Mouse (Mus musculus): Measurements from ENCODE around the gene Rps6ka4. TPM values are rescaled to one million over a fixed set of nuclear protein-coding genes. Genes with fewer than 3 reads are reported as not detected.
A peak's percentile ranks its signal among the peaks of the same experiment; 100 is the strongest.

Rps6ka4 gene
- polyA plus RNA-seq, 1 experiment from 2014 or later = 39.1 TPM

DNA sequence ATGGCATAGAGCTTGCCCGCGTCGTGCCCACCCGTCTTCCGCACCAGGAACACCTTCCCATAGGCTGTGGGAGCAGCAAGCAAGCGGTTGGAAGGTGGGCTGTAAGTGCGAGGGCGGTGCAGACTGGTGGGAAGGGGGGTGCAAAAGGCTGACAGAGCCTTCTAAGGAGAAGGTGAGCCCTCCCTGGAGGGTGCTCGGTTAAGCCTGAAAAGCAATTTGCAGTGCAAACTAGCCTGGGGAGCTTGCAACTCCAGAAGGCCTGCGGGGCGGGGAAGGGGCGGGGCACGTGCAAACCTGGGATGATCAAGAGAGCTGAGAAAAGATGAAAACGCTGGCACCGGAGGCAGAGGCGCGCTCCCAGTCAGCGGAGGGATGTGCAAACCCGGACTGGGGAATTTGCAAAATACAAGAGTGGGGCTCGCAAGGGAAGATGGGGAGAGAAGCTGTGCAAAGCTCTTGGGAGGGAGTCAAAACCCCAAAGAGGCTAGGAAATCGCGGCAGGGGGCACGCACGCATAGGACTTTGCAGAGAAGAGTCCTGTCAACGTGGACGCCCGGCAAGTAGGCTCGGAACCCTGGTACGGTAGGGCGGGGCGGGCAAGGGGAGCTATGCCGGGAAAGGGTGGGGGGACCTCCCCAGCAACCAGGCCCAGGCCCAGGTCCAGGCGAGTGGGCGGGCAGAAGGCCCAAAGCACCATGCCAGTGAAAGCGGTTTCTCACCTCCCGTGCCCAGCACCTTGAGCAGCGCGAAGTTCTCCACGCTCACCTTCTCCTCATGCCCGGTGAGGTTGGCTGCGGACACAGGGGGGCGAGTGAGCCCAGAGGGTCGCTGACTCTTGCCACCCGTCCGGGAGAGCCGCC, 591 bp downstream of the Rps6ka4 start:
- peak overlapping the region; percentile 97 for H3K4me2 ChIP-seq (ENCODE audit: low read depth, low read length)
- H3K36me3 ChIP-seq (ENCODE audit: control insufficient read depth, insufficient read depth, low read length) = peaks cover 15% of the 10 kb centered on the region
- peak overlapping the region; percentile 89 for H3K4me3 ChIP-seq (ENCODE audit: low read length)
- H3K27ac ChIP-seq (ENCODE audit: low read length) = peak overlapping the region; percentile 79
- under 1% methylated on average over 46 of the region's 46 CpGs for WGBS
- H3K9ac ChIP-seq (ENCODE audit: low read length) = peak overlapping the region; percentile 90
- no peaks in the 10 kb centered on the region for H3K9me3 ChIP-seq (ENCODE audit: control insufficient read depth, low read length)
- peak; percentile 37 for ATAC-seq (ENCODE audit: low read depth)
- no peaks in the 10 kb centered on the region; the same call in 1 of the 2 replicates for H3K27me3 ChIP-seq (ENCODE audit: control insufficient read depth, insufficient read depth, low read depth, low read length)
- H3K4me1 ChIP-seq (replicated peaks; ENCODE audit: control insufficient read depth, insufficient read depth, low read length) = peaks cover 20% of the 10 kb centered on the region

DNA sequence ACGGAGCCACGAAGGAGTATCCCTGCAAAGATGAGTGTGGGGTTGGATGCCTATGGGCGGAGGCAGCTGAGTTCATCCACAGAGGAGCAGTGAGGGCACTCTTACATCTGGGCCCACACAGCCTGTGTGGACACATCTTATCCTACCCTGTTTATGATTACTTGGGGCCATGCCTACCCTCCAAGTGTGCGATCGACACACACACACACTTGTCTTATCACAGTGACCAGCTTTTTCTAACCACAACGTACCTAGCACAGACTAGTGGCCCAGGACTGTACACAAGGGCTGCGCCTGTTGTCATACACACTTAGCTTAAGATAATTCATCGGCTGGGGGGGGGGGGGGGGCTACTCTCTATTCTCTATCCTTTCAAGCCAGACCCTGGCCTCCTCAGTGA, 8.1 kb downstream of the Rps6ka4 start:
- H3K4me1 ChIP-seq (replicated peaks; ENCODE audit: control insufficient read depth, insufficient read depth, low read length) = peaks cover 10% of the 10 kb centered on the region
- H3K4me3 ChIP-seq (ENCODE audit: low read length) = no peak overlapping the region
- H3K36me3 ChIP-seq (ENCODE audit: control insufficient read depth, insufficient read depth, low read length) = peaks cover 37% of the 10 kb centered on the region
- ATAC-seq (ENCODE audit: low read depth) = no peak
- no peak overlapping the region for H3K4me2 ChIP-seq (ENCODE audit: low read depth, low read length)
- WGBS = 81% methylated on average over 8 of the region's 8 CpGs
- H3K27ac ChIP-seq (ENCODE audit: low read length) = no peak overlapping the region
- peaks cover 27% of the 10 kb centered on the region for H3K27me3 ChIP-seq (ENCODE audit: control insufficient read depth, insufficient read depth, low read depth, low read length)
- H3K9ac ChIP-seq (ENCODE audit: low read length) = no peak overlapping the region
- H3K9me3 ChIP-seq (ENCODE audit: control insufficient read depth, low read length) = no peaks in the 10 kb centered on the region

DNA sequence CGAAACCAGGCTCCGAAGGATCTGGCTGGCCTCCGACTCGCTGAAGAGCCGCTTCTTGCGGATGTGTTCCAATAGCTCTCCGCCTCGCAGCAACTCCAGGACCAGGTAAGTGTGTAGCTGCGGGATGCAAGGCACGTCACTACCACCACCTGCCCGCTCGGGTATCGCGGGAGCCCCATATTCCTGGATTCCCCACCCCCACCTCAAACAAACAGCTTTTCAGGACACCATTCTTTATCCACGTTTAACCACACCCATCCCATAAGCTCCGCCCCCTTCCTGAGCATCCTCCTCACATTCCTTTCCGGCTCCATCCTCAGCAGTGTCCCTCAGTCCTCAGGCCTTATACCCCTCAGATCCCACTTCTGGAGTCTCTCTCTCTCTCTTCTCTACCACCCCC, 9.1 kb downstream of the Rps6ka4 start:
- Histone ChIP-seq H3K4me2 (ENCODE audit: low read depth, low read length) (no peak overlapping the region), H3K9me3 (ENCODE audit: control insufficient read depth, low read length) (no peaks in the 10 kb centered on the region), H3K27ac (ENCODE audit: low read length) (no peak overlapping the region), H3K27me3 (ENCODE audit: control insufficient read depth, insufficient read depth, low read depth, low read length) (peaks cover 27% of the 10 kb centered on the region), H3K4me3 (ENCODE audit: low read length) (no peak overlapping the region), H3K4me1 (replicated peaks; ENCODE audit: control insufficient read depth, insufficient read depth, low read length) (peaks cover 10% of the 10 kb centered on the region), H3K36me3 (ENCODE audit: control insufficient read depth, insufficient read depth, low read length) (peaks cover 37% of the 10 kb centered on the region), H3K9ac (ENCODE audit: low read length) (no peak overlapping the region)
- whole genome bisulfite sequencing = 30% methylated on average over 17 of the region's 17 CpGs
- no peak for ATAC-seq (ENCODE audit: low read depth)

DNA sequence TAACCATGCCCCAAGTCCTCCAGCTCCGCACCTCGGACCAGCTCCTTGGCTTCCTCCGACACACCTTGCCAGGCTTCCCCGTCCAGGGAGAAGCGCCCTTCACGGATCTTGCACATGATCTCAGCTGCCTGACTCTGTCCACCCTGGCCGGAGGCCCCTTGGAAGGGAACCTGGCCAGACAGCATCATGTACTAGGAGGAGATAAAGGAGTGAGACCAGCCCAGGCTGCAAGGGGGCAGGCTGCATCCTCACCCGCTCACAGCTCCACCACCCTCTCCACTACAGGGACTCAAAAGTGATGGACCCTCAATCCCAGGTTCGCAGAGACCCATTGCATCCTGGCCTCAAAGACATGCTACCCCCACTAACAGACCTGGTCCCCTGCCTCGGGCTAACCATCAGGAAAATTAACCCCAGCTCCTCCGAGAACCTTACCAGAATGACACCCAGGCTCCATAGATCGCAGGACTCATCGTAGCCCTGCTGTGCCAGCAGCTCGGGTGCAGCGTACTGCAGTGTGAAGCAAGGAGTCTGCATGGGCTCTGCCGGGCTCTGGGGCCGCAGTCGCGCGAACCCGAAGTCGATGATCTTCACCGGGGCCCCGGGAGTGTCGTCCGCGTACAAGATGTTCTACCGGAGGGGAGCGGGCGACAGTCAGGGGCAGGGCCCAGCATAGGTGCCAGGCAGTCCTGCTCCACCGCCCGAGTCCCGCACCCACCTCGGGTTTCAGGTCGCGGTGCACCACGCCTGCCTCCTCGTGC, 9.7 kb downstream of the Rps6ka4 start:
- no peak overlapping the region for H3K9ac ChIP-seq (ENCODE audit: low read length)
- no peaks in the 10 kb centered on the region for H3K9me3 ChIP-seq (ENCODE audit: control insufficient read depth, low read length)
- WGBS = 33% methylated on average over 38 of the region's 38 CpGs
- peaks cover 33% of the 10 kb centered on the region for H3K36me3 ChIP-seq (ENCODE audit: control insufficient read depth, insufficient read depth, low read length)
- no peak overlapping the region for H3K27ac ChIP-seq (ENCODE audit: low read length)
- H3K27me3 ChIP-seq (ENCODE audit: control insufficient read depth, insufficient read depth, low read depth, low read length) = peaks cover 27% of the 10 kb centered on the region
- H3K4me3 ChIP-seq (ENCODE audit: low read length) = peak overlapping the region; percentile 28; the same call in 1 of the 2 replicates
- ATAC-seq (ENCODE audit: low read depth) = peak; percentile 32
- peaks cover 10% of the 10 kb centered on the region for H3K4me1 ChIP-seq (replicated peaks; ENCODE audit: control insufficient read depth, insufficient read depth, low read length)
- H3K4me2 ChIP-seq (ENCODE audit: low read depth, low read length) = peak overlapping the region; percentile 45

DNA sequence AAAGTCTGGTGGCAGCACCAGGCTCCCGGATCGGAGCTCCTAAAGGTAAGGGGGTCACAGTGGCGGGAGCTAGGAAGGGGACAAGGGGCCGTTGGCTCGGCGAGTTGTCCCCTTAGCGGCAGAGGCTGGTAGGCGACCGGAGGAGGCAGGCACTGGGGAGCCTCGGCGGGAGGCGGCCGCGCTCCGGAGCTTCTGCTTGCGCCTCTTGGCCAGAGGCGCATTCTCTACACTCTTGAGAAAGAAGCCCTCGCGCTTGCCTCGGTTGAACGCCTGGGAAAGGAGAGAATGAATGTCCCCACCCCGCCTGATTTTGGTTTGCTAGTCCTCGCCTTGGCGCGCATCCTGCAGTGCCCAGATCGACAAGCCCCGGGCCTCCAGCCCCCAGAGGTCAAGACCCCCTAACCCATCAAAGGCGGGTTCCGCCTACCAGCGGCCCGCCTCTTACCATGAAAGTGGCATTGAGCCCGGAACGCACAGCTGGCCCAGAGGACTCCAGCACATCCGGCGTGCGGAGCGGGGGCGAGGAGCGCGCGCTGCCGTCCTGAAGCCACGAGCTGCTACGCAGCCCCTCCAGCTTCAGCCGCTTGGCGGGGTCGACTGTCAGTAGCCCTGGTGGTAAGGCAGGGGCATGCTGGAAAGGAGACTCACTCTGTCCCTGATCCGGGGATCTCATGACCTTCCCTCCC, 10.4 kb downstream of the Rps6ka4 start:
- no peaks in the 10 kb centered on the region for H3K9me3 ChIP-seq (ENCODE audit: control insufficient read depth, low read length)
- ATAC-seq (ENCODE audit: low read depth) = peak; percentile 77
- WGBS = 19% methylated on average over 48 of the region's 48 CpGs

DNA sequence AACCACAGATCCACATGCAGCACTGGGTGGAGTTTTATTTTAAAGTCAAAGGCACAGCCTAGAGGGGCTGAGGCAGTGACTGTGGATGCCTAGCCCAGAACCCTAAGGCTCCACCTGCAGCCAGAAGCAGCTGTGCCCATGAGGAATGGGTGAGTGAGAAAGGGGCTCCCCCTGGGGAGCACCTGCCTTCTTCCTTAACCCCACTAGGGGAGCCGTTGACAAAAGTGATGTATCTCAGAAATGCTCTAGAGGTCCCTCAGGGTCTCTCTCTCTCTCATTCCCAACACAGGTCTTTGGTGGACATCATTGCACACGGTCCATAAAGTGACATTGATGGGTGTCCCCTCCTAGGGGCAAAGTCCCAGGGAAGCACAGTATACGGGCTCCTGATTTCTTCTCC, 11.4 kb downstream of the Rps6ka4 start:
- 47% methylated on average over 3 of the region's 3 CpGs for WGBS
- H3K9ac ChIP-seq (ENCODE audit: low read length) = no peak overlapping the region
- no peaks in the 10 kb centered on the region for H3K9me3 ChIP-seq (ENCODE audit: control insufficient read depth, low read length)
- no peak overlapping the region for H3K4me2 ChIP-seq (ENCODE audit: low read depth, low read length)
- H3K4me1 ChIP-seq (replicated peaks; ENCODE audit: control insufficient read depth, insufficient read depth, low read length) = peaks cover 10% of the 10 kb centered on the region
- peaks cover 18% of the 10 kb centered on the region for H3K36me3 ChIP-seq (ENCODE audit: control insufficient read depth, insufficient read depth, low read length)
- H3K27ac ChIP-seq (ENCODE audit: low read length) = no peak overlapping the region
- H3K4me3 ChIP-seq (ENCODE audit: low read length) = no peak overlapping the region
- ATAC-seq (ENCODE audit: low read depth) = no peak
- H3K27me3 ChIP-seq (ENCODE audit: control insufficient read depth, insufficient read depth, low read depth, low read length) = peaks cover 27% of the 10 kb centered on the region

More for the DNA sequence above, 10.4 kb downstream of the Rps6ka4 start:
- Histone ChIP-seq H3K4me3 (ENCODE audit: low read length) (peak overlapping the region; percentile 28), H3K27me3 (ENCODE audit: control insufficient read depth, insufficient read depth, low read depth, low read length) (peaks cover 27% of the 10 kb centered on the region), H3K4me1 (replicated peaks; ENCODE audit: control insufficient read depth, insufficient read depth, low read length) (peaks cover 10% of the 10 kb centered on the region), H3K36me3 (ENCODE audit: control insufficient read depth, insufficient read depth, low read length) (peaks cover 27% of the 10 kb centered on the region), H3K27ac (ENCODE audit: low read length) (no peak overlapping the region), H3K9ac (ENCODE audit: low read length) (no peak overlapping the region), H3K4me2 (ENCODE audit: low read depth, low read length) (peak overlapping the region; percentile 45)

DNA sequence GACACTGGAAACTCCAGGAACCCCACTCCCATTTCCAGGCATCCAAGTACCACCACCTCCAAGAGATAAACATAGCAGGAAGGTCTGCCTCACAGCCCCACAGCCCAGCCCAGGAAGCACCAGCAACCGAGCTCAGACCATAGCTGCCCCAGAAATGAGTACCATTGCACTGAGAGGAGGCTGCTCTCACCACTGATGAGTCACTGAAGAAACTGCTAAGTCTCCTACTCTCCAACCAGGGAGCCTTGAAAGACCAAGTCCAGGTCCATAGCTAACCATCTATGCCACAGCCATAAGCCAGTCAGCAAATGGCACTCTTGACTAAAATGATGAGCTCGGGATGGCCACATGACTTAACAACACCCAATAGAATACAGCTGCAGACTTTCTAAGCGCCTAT, 13.8 kb downstream of the Rps6ka4 start:
- Histone ChIP-seq H3K4me2 (ENCODE audit: low read depth, low read length) (no peak overlapping the region), H3K9ac (ENCODE audit: low read length) (no peak overlapping the region), H3K4me3 (ENCODE audit: low read length) (no peak overlapping the region), H3K4me1 (replicated peaks; ENCODE audit: control insufficient read depth, insufficient read depth, low read length) (peaks cover 10% of the 10 kb centered on the region), H3K9me3 (ENCODE audit: control insufficient read depth, low read length) (no peaks in the 10 kb centered on the region), H3K27ac (ENCODE audit: low read length) (no peak overlapping the region), H3K36me3 (ENCODE audit: control insufficient read depth, insufficient read depth, low read length) (peaks cover 6% of the 10 kb centered on the region; the same call in 1 of the 2 replicates), H3K27me3 (ENCODE audit: control insufficient read depth, insufficient read depth, low read depth, low read length) (peaks cover 21% of the 10 kb centered on the region)
- WGBS = 73% methylated on average over 3 of the region's 3 CpGs
- no peak for ATAC-seq (ENCODE audit: low read depth)

DNA sequence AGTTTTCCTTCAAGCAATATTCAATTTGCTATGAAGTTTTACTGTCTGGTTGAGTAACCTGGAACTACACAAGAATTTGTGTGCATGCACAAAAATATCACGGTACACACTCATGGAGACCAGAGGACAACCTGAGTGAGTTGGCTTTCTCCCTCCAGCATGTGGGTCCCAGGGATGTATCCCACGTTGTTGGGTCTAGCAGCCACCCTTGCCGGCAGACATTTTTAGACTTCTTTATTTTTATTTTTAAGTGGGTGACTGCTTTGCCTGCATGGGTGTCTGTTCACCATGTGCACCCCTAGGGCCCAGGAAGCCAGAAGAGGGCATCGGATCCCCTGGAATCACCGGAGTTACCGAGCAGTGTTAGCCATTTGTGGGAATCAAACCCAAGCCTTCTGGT, 15.1 kb downstream of the Rps6ka4 start:
- Histone ChIP-seq H3K9me3 (ENCODE audit: control insufficient read depth, low read length) (no peaks in the 10 kb centered on the region), H3K9ac (ENCODE audit: low read length) (no peak overlapping the region), H3K4me3 (ENCODE audit: low read length) (no peak overlapping the region), H3K27me3 (ENCODE audit: control insufficient read depth, insufficient read depth, low read depth, low read length) (peaks cover 8% of the 10 kb centered on the region; the same call in 1 of the 2 replicates), H3K36me3 (ENCODE audit: control insufficient read depth, insufficient read depth, low read length) (no peaks in the 10 kb centered on the region), H3K27ac (ENCODE audit: low read length) (no peak overlapping the region), H3K4me1 (replicated peaks; ENCODE audit: control insufficient read depth, insufficient read depth, low read length) (peaks cover 6% of the 10 kb centered on the region), H3K4me2 (ENCODE audit: low read depth, low read length) (no peak overlapping the region)
- WGBS = 81% methylated on average over 6 of the region's 6 CpGs
- no peak for ATAC-seq (ENCODE audit: low read depth)
